Mouse (Mus musculus) forebrain, embryonic 10.5 days (tissue): ENCODE measurements around the gene Zfp935. TPM values are rescaled to one million over a fixed set of nuclear protein-coding genes. Genes with fewer than 3 reads are reported as not detected.
"Not testable (repeated sequence)": the region's sequence is repeated elsewhere in the genome, so short reads cannot be mapped to it uniquely, and the experiment has no call there.

Source experiments
- DNase-seq: peaks from one replicate; pipeline ENCODE4 v3.0.0-alpha.2; 2017; ENCODE audit warnings: low spot score; ENCODE audit errors: extremely low spot score
- H3K27ac ChIP-seq: fragments of 300-500 bp; sonication (generic); 2 replicates; pipeline ENCODE4 v1.5.1; 2016; ENCODE audit warnings: mild to moderate bottlenecking
- H3K27me3 ChIP-seq: fragments of 300-500 bp; sonication (generic); 2 replicates; pipeline ENCODE4 v1.6.1; 2016; ENCODE audit warnings: mild to moderate bottlenecking; ENCODE audit not compliant: poor library complexity, severe bottlenecking
- H3K36me3 ChIP-seq: fragments of 300-500 bp; sonication (generic); replicated peaks from 2 replicates; pipeline ENCODE4 v1.6.1; 2016; ENCODE audit warnings: mild to moderate bottlenecking, moderate library complexity
- H3K4me1 ChIP-seq: fragments of 300-500 bp; sonication (generic); 2 replicates; pipeline ENCODE4 v1.6.1; 2016
- H3K4me3 ChIP-seq: fragments of 300-500 bp; sonication (generic); 2 replicates; pipeline ENCODE4 v1.5.1; 2016; ENCODE audit warnings: mild to moderate bottlenecking, moderate library complexity
- H3K9me3 ChIP-seq: fragments of 300-500 bp; sonication (generic); 2 replicates; pipeline ENCODE4 v1.6.1; 2016; ENCODE audit warnings: mild to moderate bottlenecking, moderate library complexity
- WGBS: fragments of 180-500 bp; shearing (Covaris S2); methylation state at CpG from one replicate; pipeline ENCODE4 v1.1.7; 2016; 5-methylcytosine and 5-hydroxymethylcytosine counted together
- microRNA-seq: library from miRNA; unstranded; fragments of <30 nt; microRNA quantifications from one replicate; pipeline ENCODE4, GENCODE M21; 2017
- polyA plus RNA-seq: library from polyadenylated mRNA; unstranded; fragments of >200 nt; fragmentation: Nextera tagmentation; extraction: Ambion mirVana; gene quantifications from 2 replicates; pipeline ENCODE4 v1.2.1, GENCODE M21; 2016

The Zfp935 gene
- polyA plus RNA-seq, result 0.23 TPM in 1 of 2 replicates, not detected in the other

DNA sequence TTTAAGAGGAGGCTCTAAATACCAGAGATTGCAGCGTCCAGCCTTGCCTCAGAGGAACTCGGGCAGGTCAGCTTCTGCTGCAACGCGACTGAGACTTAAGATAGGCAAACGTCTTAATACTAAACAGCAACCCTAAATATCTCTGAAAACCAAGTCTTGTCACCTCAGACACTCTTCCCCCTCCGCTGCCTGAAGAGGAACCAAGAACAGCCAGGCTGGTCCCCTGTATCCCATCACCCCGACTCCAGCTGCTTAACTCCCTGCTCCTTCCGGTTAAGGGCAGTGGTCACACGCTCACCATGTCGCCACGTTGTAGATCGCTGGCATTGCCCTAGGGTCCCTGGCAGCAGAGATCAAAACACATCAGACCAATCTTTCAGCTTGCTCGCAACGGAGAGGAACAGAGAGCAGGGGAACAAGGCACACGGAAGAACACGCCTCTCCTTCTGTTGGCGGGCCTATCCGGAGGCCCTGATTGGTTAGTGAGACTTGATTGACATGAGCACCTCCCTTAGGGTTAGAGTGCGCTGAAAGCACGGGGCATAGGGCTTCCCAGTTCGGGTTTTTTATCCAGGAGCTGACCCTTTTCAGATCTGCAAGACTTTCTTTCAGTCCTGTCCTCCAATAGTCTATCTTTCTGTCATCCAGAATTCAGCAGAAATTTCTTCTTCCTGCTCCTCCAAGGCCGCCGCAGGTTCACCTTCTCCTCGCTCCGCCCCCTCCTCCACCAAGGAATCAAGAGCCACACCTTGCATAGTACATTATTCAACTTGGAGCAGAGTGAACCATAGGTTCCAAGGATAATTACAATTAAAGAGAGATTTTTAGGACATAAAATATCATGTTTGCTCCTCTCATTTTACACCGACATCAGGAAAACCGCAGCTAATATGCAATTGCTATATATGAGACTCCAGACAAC is at the start of gene Zfp935:
TSS of gene Zfp935 (minus strand) at position 323 of the 922 bp plus-strand sequence.
- WGBS, result 7% methylated on average over 27 of the region's 27 CpGs
- DNase-seq, result peak; percentile 26
- not testable (repeated sequence) for H3K27me3 ChIP-seq, H3K4me1 ChIP-seq
- H3K27ac ChIP-seq, result peak within 1 kb of the TSS; percentile 81
- H3K9me3 ChIP-seq, result peaks cover 29% of the 10 kb centered on the region
- peak within 1 kb of the TSS; percentile 56 for H3K4me3 ChIP-seq
- H3K36me3 ChIP-seq, result peaks cover 22% of the 10 kb centered on the region

DNA sequence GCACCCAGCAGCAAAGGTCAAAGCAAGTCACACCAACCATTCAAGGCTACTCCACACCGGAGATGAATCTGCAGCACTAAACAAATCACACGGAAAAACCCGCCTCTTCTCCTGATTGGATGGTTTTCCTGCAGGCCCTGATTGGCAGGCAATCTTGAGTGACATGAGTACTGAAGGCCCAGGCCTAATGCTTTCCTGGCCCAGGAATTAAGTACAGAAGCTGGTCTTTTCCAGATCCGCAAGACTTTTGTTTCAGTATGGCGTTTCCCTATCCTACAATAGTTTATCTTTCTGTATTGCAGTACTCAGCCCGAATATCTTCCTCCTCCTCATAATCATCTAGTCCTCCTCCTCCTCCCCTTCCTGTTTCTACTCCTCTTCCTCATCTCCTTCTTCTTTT is 12.8 kb upstream of the Zfp935 start, which contains the start of gene Zfp934:
TSS of gene Zfp934 (minus strand) at position 101 of the 400 bp plus-strand sequence.
- not testable (repeated sequence) for H3K36me3 ChIP-seq, H3K27ac ChIP-seq, H3K4me1 ChIP-seq, DNase-seq, H3K4me3 ChIP-seq, H3K9me3 ChIP-seq, H3K27me3 ChIP-seq
- 92% methylated on average over 3 of the region's 6 CpGs for WGBS

DNA sequence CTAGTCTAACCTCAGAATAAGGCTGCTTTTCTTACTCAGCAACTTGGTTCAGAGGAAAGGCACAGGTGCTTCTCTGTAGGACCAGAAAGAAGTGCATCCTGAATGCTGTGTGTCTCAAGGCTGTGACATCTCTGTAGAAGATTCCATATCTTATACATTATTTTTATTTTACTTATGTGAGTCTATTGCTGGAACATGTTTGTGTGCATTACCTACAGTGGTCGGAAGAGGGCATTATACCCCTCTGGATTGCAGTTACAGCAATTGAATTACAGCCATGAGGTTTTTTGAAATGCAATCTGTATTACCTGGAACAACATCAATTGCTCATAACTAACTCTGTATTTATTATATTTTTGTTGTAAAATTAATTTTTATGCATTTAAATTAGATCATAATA is 3.4 kb upstream of the Zfp935 start:
- not testable (repeated sequence) for H3K9me3 ChIP-seq, H3K27ac ChIP-seq, H3K36me3 ChIP-seq, H3K4me3 ChIP-seq, DNase-seq, H3K27me3 ChIP-seq, H3K4me1 ChIP-seq
- 29% methylated on average over 1 of the region's 1 CpGs for WGBS

DNA sequence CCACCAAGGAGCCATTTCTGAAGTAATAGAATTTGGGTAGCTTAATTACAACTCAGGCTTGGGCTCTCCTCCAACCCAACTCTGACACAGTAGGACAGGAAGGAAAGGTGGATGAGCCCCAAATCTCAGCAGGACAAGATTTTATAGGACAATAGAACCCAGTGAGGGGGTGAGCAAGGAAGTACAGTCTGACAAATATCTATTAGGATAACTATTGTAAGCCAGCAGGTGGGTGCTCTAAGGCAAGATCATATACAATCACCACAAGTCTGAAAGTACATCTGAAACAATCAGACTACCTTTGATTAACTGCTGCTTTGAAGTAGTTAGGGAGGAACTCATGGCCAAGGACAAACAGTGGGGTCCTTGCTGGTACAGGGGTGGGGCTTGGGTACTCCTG is 28.2 kb downstream of the Zfp935 start:
- not testable (repeated sequence) for DNase-seq

DNA sequence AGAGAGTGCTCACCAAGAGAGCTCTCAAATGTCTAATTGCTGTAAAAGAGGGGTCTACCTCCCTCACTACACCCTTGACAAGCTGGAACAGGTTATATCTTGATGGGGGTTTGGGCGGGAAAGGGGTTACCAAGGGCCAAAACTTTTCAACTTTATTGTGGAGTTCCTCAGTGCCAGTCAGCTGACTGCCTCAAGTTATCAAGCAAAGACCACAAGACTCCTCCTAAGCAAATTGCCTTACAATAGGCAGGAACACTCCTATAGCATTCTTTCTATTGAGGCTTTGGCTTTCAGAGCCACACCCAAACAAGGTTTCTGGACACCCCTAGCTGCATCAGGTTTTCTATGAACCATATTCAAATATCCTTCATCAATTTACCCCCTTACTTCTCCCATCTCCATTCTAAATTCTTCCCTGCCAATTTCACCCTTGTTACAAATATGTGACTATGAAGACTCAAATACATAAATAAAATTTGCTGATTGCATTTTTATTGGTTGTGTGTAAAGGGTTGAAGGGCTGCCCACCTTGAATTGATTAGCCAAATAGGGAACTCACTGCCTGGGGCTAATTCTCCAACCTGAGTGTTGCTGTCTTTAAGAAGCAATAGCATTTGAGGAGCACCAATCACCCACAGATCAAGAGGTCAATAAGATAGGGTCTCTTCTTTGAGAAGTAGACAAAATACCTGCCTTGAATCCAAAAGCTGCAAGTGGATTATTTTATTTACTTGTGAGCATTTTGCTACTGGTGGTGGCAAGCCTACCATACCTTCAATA is 47.5 kb downstream of the Zfp935 start:
- not testable (repeated sequence) for H3K27ac ChIP-seq, H3K4me3 ChIP-seq, H3K4me1 ChIP-seq, H3K36me3 ChIP-seq, DNase-seq, H3K27me3 ChIP-seq
- WGBS, result 91% methylated on average over 1 of the region's 1 CpGs
- H3K9me3 ChIP-seq, result peaks cover 12% of the 10 kb centered on the region; the same call in 1 of the 2 replicates

More for the DNA sequence above, 28.2 kb downstream of the Zfp935 start:
- not testable (repeated sequence) for H3K4me3 ChIP-seq, H3K27ac ChIP-seq, H3K4me1 ChIP-seq, H3K36me3 ChIP-seq, H3K27me3 ChIP-seq
- H3K9me3 ChIP-seq, result peaks cover 18% of the 10 kb centered on the region

DNA sequence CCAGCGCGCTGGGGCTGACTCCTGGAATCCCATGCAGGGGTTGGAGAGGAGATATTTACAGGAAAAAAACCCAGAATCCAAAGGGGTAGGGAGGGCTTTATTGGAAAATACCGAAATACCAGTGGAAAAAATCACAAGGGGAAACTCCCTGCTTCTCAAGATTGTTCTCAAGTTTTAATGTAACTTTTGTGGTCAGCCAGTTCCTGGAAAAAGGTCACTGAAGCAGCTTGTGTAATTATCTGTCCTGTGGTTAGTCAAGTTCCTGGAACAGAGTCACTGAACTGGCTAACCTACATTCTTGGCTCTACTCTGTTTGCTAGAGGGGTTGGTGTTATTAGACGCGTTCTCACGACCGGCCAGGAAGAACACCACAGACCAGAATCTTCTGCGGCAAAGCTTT is 85.7 kb downstream of the Zfp935 start:
- WGBS, result 95% methylated on average over 8 of the region's 8 CpGs
- H3K27me3 ChIP-seq, DNase-seq, H3K4me3 ChIP-seq, H3K9me3 ChIP-seq, H3K27ac ChIP-seq, H3K36me3 ChIP-seq, H3K4me1 ChIP-seq: not testable (repeated sequence)

DNA sequence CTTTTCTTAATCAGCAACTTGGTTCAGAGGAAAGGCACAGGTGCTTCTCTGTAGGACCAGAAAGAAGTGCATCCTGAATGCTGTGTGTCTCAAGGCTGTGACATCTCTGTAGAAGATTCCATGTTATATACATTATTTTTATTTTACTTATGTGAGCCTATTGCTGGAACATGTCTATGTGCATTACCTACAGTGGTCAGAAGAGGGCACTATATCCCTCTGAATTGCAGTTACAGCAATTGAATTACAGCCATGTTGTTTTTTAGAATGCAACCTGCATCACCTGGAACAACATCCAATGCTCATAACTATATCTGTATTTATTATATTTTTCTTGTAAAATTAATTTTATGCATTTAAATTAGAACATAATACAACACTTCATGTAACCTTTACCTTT is 88.4 kb downstream of the Zfp935 start:
- DNase-seq, H3K4me1 ChIP-seq, H3K27ac ChIP-seq, H3K36me3 ChIP-seq, H3K27me3 ChIP-seq, H3K4me3 ChIP-seq: not testable (repeated sequence)
- H3K9me3 ChIP-seq, result peaks cover 13% of the 10 kb centered on the region; the same call in 1 of the 2 replicates

DNA sequence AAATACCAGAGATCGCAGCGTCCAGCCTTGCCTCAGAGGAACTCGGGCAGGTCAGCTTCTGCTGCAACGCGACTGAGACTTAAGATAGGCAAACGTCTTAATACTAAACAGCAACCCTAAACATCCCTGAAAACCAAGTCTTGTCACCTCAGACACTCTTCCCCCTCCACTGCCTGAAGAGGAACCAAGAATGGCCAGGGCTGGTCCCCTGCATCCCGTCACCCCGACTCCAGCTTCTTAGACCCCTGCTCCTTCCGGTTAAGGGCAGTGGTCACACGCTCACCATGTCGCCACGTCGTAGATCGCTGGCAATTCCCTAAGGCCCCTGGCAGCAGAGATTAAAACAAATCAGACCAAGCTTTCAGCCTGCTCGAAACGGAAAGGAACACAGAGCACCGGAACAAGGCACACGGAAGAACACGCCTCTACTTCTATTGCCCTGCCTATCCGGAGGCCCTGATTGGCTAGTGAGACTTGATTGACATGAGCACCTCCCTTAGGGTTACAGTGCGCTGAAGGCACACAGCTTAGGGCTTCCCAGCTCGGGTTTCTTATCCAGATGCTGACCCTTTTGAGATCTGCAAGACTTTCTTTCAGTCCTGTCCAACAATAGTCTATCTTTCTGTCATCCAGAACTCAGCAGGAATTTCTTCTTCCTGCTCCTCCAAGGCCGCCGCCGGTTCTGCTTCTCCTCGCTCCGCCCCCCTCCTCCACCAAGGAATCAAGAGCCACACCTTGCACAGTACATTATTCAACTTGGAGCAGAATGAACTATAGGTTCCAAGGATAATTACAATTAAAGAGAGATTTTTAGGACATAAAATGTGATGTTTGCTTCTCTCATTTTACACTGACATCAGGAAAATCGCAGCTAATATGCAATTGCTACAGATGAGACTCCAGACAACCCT is 91.6 kb downstream of the Zfp935 start, which contains the start of gene Gm49359:
TSS of gene Gm49359 (minus strand) at position 409 of the 911 bp plus-strand sequence.
- Histone ChIP-seq H3K9me3 (peaks cover 22% of the 10 kb centered on the region), H3K27ac (peak within 1 kb of the TSS; percentile 86), H3K36me3 (peaks cover 29% of the 10 kb centered on the region), H3K4me3 (peak within 1 kb of the TSS; percentile 68)
- peak; percentile 79 for DNase-seq
- H3K27me3 ChIP-seq, H3K4me1 ChIP-seq: not testable (repeated sequence)
- WGBS, result 5% methylated on average over 28 of the region's 28 CpGs

Small RNAs within 50 kb of the gene (microRNA-seq; reads per million reads assigned to microRNA genes)
- gene Gm22256, result not detected

Other genes starting within 250 kb of the Zfp935 start
- 3.4 and 3.9 TPM in 2 replicates for gene Gm3604, start 175.3 kb downstream of the Zfp935 start, polyA plus RNA-seq
- 10.3 and 13.2 TPM in 2 replicates for gene Gm49359, start 91.7 kb downstream of the Zfp935 start, polyA plus RNA-seq
- gene Zfp934, start 12.7 kb upstream of the Zfp935 start, polyA plus RNA-seq, result 21.5 and 23.1 TPM in 2 replicates
- gene 6720489N17Rik, start 65.7 kb upstream of the Zfp935 start, polyA plus RNA-seq, result 16.4 and 17.5 TPM in 2 replicates
- 30.6 and 30.9 TPM in 2 replicates for gene Platr25, start 202.2 kb upstream of the Zfp935 start, polyA plus RNA-seq
- gene Gm5141, start 227.3 kb upstream of the Zfp935 start, polyA plus RNA-seq, result 11.4 and 13.3 TPM in 2 replicates